Mouse (Mus musculus): ENCODE data around the gene Efcab9. TPM values are rescaled to one million over a fixed set of nuclear protein-coding genes. Genes with fewer than 3 reads are reported as not detected.

Gene Efcab9
- polyA plus RNA-seq, 1 experiment from 2014 or later, result 0.27 TPM

GRCm38 (mm10) chr11:32552401-32553090 is 20.7 kb upstream of the Efcab9 start:
- Histone ChIP-seq H3K4me1 (ENCODE audit: control insufficient read depth, insufficient read depth, low read length) (peaks cover 30% of the 10 kb centered on the region), H3K4me3 (ENCODE audit: low read depth, low read length) (no peak overlapping the region), H3K9me3 (replicated peaks; ENCODE audit: control insufficient read depth, low read length) (no peaks in the 10 kb centered on the region), H3K27me3 (ENCODE audit: control insufficient read depth, insufficient read depth, low read length) (no peaks in the 10 kb centered on the region), H3K4me2 (no peak overlapping the region; the same call in 1 of the 2 replicates), H3K9ac (ENCODE audit: low read depth, low read length) (no peak overlapping the region), H3K36me3 (ENCODE audit: control insufficient read depth, insufficient read depth, low read length) (no peaks in the 10 kb centered on the region), H3K27ac (ENCODE audit: low read depth, low read length) (no peak overlapping the region)
- WGBS (ENCODE audit: insufficient replicate concordance), result 58% methylated on average over 13 of the region's 13 CpGs
- no peak for ATAC-seq (replicated peaks; ENCODE audit: insufficient number of reproducible peaks, low FRiP score, low TSS enrichment)

- H3K27me3 ChIP-seq (ENCODE audit: control insufficient read depth, insufficient read depth, low read length), result no peaks in the 10 kb centered on the region
- no peak overlapping the region for H3K4me2 ChIP-seq
- ATAC-seq (replicated peaks; ENCODE audit: insufficient number of reproducible peaks, low FRiP score, low TSS enrichment), result no peak
- H3K9me3 ChIP-seq (replicated peaks; ENCODE audit: control insufficient read depth, low read length), result no peaks in the 10 kb centered on the region
- no peak overlapping the region for H3K9ac ChIP-seq (ENCODE audit: low read depth, low read length)
- H3K27ac ChIP-seq (ENCODE audit: low read depth, low read length), result no peak overlapping the region
- H3K4me3 ChIP-seq (ENCODE audit: low read depth, low read length), result no peak overlapping the region
- WGBS (ENCODE audit: insufficient replicate concordance), result 65% methylated on average over 12 of the region's 12 CpGs
- H3K36me3 ChIP-seq (ENCODE audit: control insufficient read depth, insufficient read depth, low read length), result no peaks in the 10 kb centered on the region
- H3K4me1 ChIP-seq (ENCODE audit: control insufficient read depth, insufficient read depth, low read length), result peaks cover 30% of the 10 kb centered on the region
These were observed 19.9 kb upstream of the Efcab9 start for GRCm38 (mm10) chr11:32551579-32552297.

GRCm38 (mm10) chr11:32551056-32551455 is 19.2 kb upstream of the Efcab9 start:
- no peak for ATAC-seq (replicated peaks; ENCODE audit: insufficient number of reproducible peaks, low FRiP score, low TSS enrichment)
- Histone ChIP-seq H3K4me3 (ENCODE audit: low read depth, low read length) (no peak overlapping the region), H3K27ac (ENCODE audit: low read depth, low read length) (no peak overlapping the region), H3K4me2 (no peak overlapping the region), H3K9ac (ENCODE audit: low read depth, low read length) (no peak overlapping the region), H3K9me3 (replicated peaks; ENCODE audit: control insufficient read depth, low read length) (no peaks in the 10 kb centered on the region), H3K36me3 (ENCODE audit: control insufficient read depth, insufficient read depth, low read length) (no peaks in the 10 kb centered on the region), H3K27me3 (ENCODE audit: control insufficient read depth, insufficient read depth, low read length) (no peaks in the 10 kb centered on the region), H3K4me1 (ENCODE audit: control insufficient read depth, insufficient read depth, low read length) (peaks cover 30% of the 10 kb centered on the region)
- 83% methylated on average over 4 of the region's 4 CpGs for WGBS (ENCODE audit: insufficient replicate concordance)

DNA sequence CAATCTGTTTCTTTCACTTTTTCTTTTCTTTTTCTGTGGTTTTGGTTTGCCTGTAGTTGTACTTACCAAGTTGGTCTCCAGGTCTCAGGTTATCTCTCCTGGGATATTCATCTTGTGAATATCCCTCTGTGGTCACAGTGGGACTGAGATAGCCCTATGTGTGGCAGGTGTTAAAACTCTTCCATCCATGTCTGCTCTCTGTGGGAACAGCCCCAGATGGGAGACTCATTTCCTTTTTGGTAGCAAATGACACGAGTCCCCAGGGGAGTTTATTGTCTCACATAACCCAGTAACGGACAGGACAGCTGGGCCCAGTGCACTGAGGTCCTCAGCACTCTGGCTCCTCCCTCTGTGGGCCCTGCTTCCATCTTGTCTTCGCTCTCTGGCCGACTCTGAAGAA is 18.2 kb upstream of the Efcab9 start:
- Histone ChIP-seq H3K4me1 (ENCODE audit: control insufficient read depth, insufficient read depth, low read length) (peaks cover 27% of the 10 kb centered on the region), H3K4me2 (no peak overlapping the region), H3K4me3 (ENCODE audit: low read depth, low read length) (no peak overlapping the region), H3K27me3 (ENCODE audit: control insufficient read depth, insufficient read depth, low read length) (no peaks in the 10 kb centered on the region), H3K9me3 (replicated peaks; ENCODE audit: control insufficient read depth, low read length) (no peaks in the 10 kb centered on the region), H3K9ac (ENCODE audit: low read depth, low read length) (no peak overlapping the region), H3K27ac (ENCODE audit: low read depth, low read length) (no peak overlapping the region), H3K36me3 (ENCODE audit: control insufficient read depth, insufficient read depth, low read length) (no peaks in the 10 kb centered on the region)
- 71% methylated on average over 4 of the region's 4 CpGs for WGBS (ENCODE audit: insufficient replicate concordance)
- ATAC-seq (replicated peaks; ENCODE audit: insufficient number of reproducible peaks, low FRiP score, low TSS enrichment), result no peak

DNA sequence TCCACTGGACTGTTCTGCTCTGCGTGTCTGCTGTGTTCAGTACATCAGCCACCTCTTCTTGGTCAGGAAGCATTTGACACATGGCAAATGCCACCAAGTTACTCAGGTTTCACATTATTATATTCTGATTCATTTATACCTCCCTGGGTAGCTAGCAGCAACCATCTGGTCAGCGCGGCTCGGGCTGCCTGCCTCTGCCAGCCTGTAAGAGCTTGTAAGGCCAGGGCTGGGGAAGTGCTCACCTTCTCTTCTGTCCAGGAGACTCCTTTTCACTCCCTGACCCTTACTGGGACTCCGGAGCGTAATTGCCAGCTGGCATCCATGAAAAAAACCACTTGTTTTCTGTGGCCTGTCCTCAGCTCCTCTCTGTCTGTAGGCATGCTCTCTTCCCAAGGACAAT is 17.4 kb upstream of the Efcab9 start:
- Histone ChIP-seq H3K4me3 (ENCODE audit: low read depth, low read length) (no peak overlapping the region), H3K9ac (ENCODE audit: low read depth, low read length) (no peak overlapping the region), H3K9me3 (replicated peaks; ENCODE audit: control insufficient read depth, low read length) (no peaks in the 10 kb centered on the region), H3K27me3 (ENCODE audit: control insufficient read depth, insufficient read depth, low read length) (no peaks in the 10 kb centered on the region), H3K36me3 (ENCODE audit: control insufficient read depth, insufficient read depth, low read length) (no peaks in the 10 kb centered on the region), H3K27ac (ENCODE audit: low read depth, low read length) (no peak overlapping the region), H3K4me2 (no peak overlapping the region), H3K4me1 (ENCODE audit: control insufficient read depth, insufficient read depth, low read length) (peaks cover 20% of the 10 kb centered on the region)
- no peak for ATAC-seq (replicated peaks; ENCODE audit: insufficient number of reproducible peaks, low FRiP score, low TSS enrichment)
- 81% methylated on average over 6 of the region's 6 CpGs for WGBS (ENCODE audit: insufficient replicate concordance)

DNA sequence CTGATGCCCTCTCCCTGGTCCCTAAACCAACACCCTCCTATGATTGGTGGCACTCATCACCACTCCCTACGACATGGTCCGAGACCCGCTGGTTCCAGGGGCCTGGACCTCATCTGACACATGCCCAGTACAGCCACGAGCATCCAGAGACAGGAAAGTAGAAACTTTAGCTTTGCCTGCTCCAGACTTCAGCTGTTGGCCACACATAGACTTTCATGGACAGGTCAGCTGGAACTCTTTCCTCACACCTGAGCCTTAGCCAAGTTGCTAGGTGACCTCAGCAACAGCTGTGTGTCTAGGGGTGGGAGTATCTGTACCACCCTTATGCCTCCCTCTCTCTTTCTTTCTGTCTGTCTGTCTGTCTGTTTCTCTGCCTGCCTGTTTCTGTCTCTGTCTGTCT is 16.4 kb upstream of the Efcab9 start:
- no peak overlapping the region for H3K9ac ChIP-seq (ENCODE audit: low read depth, low read length)
- ATAC-seq (replicated peaks; ENCODE audit: insufficient number of reproducible peaks, low FRiP score, low TSS enrichment), result no peak
- H3K27me3 ChIP-seq (ENCODE audit: control insufficient read depth, insufficient read depth, low read length), result no peaks in the 10 kb centered on the region
- H3K9me3 ChIP-seq (replicated peaks; ENCODE audit: control insufficient read depth, low read length), result no peaks in the 10 kb centered on the region
- no peak overlapping the region for H3K27ac ChIP-seq (ENCODE audit: low read depth, low read length)
- H3K4me1 ChIP-seq (ENCODE audit: control insufficient read depth, insufficient read depth, low read length), result peaks cover 10% of the 10 kb centered on the region
- no peak overlapping the region for H3K4me3 ChIP-seq (ENCODE audit: low read depth, low read length)
- 76% methylated on average over 4 of the region's 4 CpGs for WGBS (ENCODE audit: insufficient replicate concordance)
- H3K4me2 ChIP-seq, result no peak overlapping the region
- H3K36me3 ChIP-seq (ENCODE audit: control insufficient read depth, insufficient read depth, low read length), result no peaks in the 10 kb centered on the region

DNA sequence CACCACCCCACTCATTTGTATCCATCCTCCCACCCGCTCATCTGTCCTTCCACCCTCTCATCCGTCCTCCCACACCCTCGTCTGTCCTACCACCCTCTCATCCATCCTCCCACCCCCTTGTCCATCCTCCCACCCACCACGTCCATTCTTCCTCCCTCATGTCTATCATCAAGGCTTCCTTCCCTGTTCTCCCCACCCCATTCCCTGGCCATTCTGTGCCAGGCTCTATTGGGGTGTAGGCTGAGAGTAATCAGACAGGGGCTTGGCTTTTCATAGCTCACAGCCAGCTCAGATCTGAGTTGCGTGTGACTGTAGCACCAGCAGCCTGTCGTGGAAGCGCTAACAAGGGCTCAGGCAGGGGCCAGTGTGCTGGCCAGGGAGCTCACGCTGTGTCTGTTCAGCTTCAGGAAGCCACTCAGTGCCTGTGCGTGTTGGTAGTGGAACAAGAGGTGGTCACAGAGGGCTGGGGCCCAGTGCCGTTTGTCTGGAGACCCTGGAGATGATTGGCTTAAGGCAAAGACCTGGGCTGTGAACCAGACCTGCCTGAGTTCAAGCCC is 15.6 kb upstream of the Efcab9 start:
- WGBS (ENCODE audit: insufficient replicate concordance), result 68% methylated on average over 10 of the region's 10 CpGs
- H3K4me1 ChIP-seq (ENCODE audit: control insufficient read depth, insufficient read depth, low read length), result peaks cover 5% of the 10 kb centered on the region
- no peak overlapping the region for H3K27ac ChIP-seq (ENCODE audit: low read depth, low read length)

GRCm38 (mm10) chr11:32546483-32546882 is 14.6 kb upstream of the Efcab9 start:
- H3K9ac ChIP-seq (ENCODE audit: low read depth, low read length), result no peak overlapping the region
- 78% methylated on average over 5 of the region's 5 CpGs for WGBS (ENCODE audit: insufficient replicate concordance)
- H3K36me3 ChIP-seq (ENCODE audit: control insufficient read depth, insufficient read depth, low read length), result no peaks in the 10 kb centered on the region
- H3K4me1 ChIP-seq (ENCODE audit: control insufficient read depth, insufficient read depth, low read length), result peaks cover 8% of the 10 kb centered on the region
- H3K4me3 ChIP-seq (ENCODE audit: low read depth, low read length), result no peak overlapping the region
- ATAC-seq (replicated peaks; ENCODE audit: insufficient number of reproducible peaks, low FRiP score, low TSS enrichment), result no peak
- H3K27me3 ChIP-seq (ENCODE audit: control insufficient read depth, insufficient read depth, low read length), result no peaks in the 10 kb centered on the region
- H3K4me2 ChIP-seq, result no peak overlapping the region
- no peaks in the 10 kb centered on the region for H3K9me3 ChIP-seq (replicated peaks; ENCODE audit: control insufficient read depth, low read length)
- no peak overlapping the region for H3K27ac ChIP-seq (ENCODE audit: low read depth, low read length)

More for the DNA sequence above, 15.6 kb upstream of the Efcab9 start:
- no peak overlapping the region for H3K4me2 ChIP-seq
- H3K4me3 ChIP-seq (ENCODE audit: low read depth, low read length), result no peak overlapping the region
- no peaks in the 10 kb centered on the region for H3K9me3 ChIP-seq (replicated peaks; ENCODE audit: control insufficient read depth, low read length)
- ATAC-seq (replicated peaks; ENCODE audit: insufficient number of reproducible peaks, low FRiP score, low TSS enrichment), result no peak
- H3K36me3 ChIP-seq (ENCODE audit: control insufficient read depth, insufficient read depth, low read length), result no peaks in the 10 kb centered on the region
- H3K9ac ChIP-seq (ENCODE audit: low read depth, low read length), result no peak overlapping the region
- H3K27me3 ChIP-seq (ENCODE audit: control insufficient read depth, insufficient read depth, low read length), result no peaks in the 10 kb centered on the region

Measured in heart, embryonic 11.5 days (tissue).